Mouse (Mus musculus): Measurements from ENCODE around the gene Clstn1. TPM values are rescaled to one million over a fixed set of nuclear protein-coding genes. Genes with fewer than 3 reads are reported as not detected.
"Not testable (repeated sequence)": the region's sequence is repeated elsewhere in the genome, so short reads cannot be mapped to it uniquely, and the experiment has no call there.

The Clstn1 gene
- polyA plus RNA-seq, 1 experiment from 2014 or later = 147 TPM

- Histone ChIP-seq H3K4me2 (replicated peaks) (no peak overlapping the region), H3K9ac (no peak overlapping the region), H3K27ac (no peak overlapping the region), H3K4me3 (replicated peaks; ENCODE audit: low read length) (no peak overlapping the region), H3K27me3 (ENCODE audit: control insufficient read depth, insufficient read depth, low read length) (no peaks in the 10 kb centered on the region), H3K4me1 (replicated peaks; ENCODE audit: control insufficient read depth, insufficient read depth, low read length) (peaks cover 30% of the 10 kb centered on the region), H3K9me3 (ENCODE audit: control insufficient read depth, low read length) (no peaks in the 10 kb centered on the region), H3K36me3 (replicated peaks; ENCODE audit: control insufficient read depth, insufficient read depth) (no peaks in the 10 kb centered on the region)
- ATAC-seq (ENCODE audit: low FRiP score) (no peak), DNase-seq (ENCODE audit: low spot score) (no peak)
- WGBS = 68% methylated on average over 1 of the region's 1 CpGs
Measured at GRCm38 (mm10) chr4:149603860-149604259, 17.6 kb downstream of the Clstn1 start.

- Histone ChIP-seq H3K9me3 (ENCODE audit: control insufficient read depth, low read length) (no peaks in the 10 kb centered on the region), H3K36me3 (replicated peaks; ENCODE audit: control insufficient read depth, insufficient read depth) (no peaks in the 10 kb centered on the region), H3K4me3 (replicated peaks; ENCODE audit: low read length) (no peak overlapping the region), H3K4me2 (replicated peaks) (no peak overlapping the region), H3K4me1 (replicated peaks; ENCODE audit: control insufficient read depth, insufficient read depth, low read length) (peaks cover 37% of the 10 kb centered on the region), H3K27me3 (ENCODE audit: control insufficient read depth, insufficient read depth, low read length) (no peaks in the 10 kb centered on the region), H3K9ac (no peak overlapping the region), H3K27ac (no peak overlapping the region)
- ATAC-seq (ENCODE audit: low FRiP score) = no peak
- WGBS = 80% methylated on average over 3 of the region's 3 CpGs
- no peak for DNase-seq (ENCODE audit: low spot score)
Measured at GRCm38 (mm10) chr4:149604518-149604917, 18.2 kb downstream of the Clstn1 start.

DNA sequence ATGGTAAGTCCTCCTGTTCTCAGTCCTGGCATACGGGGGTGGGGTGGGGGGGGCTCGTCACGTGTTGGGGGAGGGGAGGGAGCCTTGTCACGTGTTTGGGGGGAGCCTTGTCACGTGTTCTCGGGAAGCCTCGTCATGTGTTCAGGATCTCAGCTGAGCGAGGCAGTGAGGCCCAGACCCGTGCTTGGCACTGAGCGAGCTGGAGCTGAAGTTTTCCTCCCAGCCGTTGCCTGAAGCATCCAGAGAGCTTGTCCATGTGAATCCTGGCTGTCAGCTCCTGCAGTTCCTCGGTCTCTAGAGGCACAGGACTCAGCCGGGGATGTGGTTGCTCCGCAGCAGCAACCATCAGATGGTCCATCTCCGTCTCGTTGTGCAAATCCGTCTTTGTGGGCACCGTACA is 19.8 kb downstream of the Clstn1 start:
- Histone ChIP-seq H3K4me2 (replicated peaks) (0 out of 2 replicates have a peak overlapping the region, but pooled peaks have one; percentile 9), H3K9ac (0 out of 2 replicates have a peak overlapping the region, but pooled peaks have one; percentile 14), H3K4me1 (replicated peaks; ENCODE audit: control insufficient read depth, insufficient read depth, low read length) (peaks cover 39% of the 10 kb centered on the region), H3K27me3 (ENCODE audit: control insufficient read depth, insufficient read depth, low read length) (no peaks in the 10 kb centered on the region), H3K4me3 (replicated peaks; ENCODE audit: low read length) (no peak overlapping the region), H3K27ac (peak overlapping the region; percentile 49; the same call in 1 of the 2 replicates), H3K9me3 (ENCODE audit: control insufficient read depth, low read length) (no peaks in the 10 kb centered on the region), H3K36me3 (replicated peaks; ENCODE audit: control insufficient read depth, insufficient read depth) (no peaks in the 10 kb centered on the region)
- DNase-seq (ENCODE audit: low spot score) = peak; percentile 50
- 48% methylated on average over 18 of the region's 18 CpGs for WGBS
- ATAC-seq (ENCODE audit: low FRiP score) = 0 out of 2 replicates have a peak, but pooled peaks have one; percentile 55

DNA sequence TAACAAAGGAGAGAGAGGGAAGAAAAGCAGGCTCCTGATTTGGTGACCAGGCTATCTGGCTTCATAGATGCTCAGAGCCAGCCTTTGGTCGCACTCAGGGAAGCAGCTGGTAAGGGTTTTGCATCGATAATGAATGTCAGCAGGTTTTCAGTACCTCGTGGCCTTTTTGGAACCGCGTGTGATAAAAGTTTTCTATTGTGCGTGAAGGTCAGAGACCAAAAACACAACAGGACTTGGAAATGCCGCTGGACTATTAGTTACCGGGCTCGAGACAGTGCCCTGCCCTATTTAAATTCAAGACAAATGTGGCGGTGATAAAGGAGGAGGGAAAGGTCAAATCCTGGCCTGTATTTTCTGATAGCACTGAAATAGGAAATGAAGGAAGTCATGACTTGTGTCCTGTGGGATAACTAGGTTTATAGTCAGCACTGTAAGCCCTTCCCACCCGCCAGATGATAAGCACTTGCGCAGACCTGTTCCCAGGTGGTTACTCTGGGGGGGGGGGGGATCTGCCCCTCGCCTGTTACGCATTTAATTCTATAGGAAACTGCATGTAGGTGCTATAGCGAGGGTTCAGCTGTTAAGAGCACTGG is 20.6 kb downstream of the Clstn1 start:
- no peaks in the 10 kb centered on the region for H3K27me3 ChIP-seq (ENCODE audit: control insufficient read depth, insufficient read depth, low read length)
- no peak overlapping the region for H3K4me2 ChIP-seq (replicated peaks)
- ATAC-seq (ENCODE audit: low FRiP score) = no peak
- H3K4me1 ChIP-seq (replicated peaks; ENCODE audit: control insufficient read depth, insufficient read depth, low read length) = peaks cover 39% of the 10 kb centered on the region
- 30% methylated on average over 15 of the region's 15 CpGs for WGBS
- H3K4me3 ChIP-seq (replicated peaks; ENCODE audit: low read length) = no peak overlapping the region
- H3K36me3 ChIP-seq (replicated peaks; ENCODE audit: control insufficient read depth, insufficient read depth) = no peaks in the 10 kb centered on the region
- no peak for DNase-seq (ENCODE audit: low spot score)
- no peaks in the 10 kb centered on the region for H3K9me3 ChIP-seq (ENCODE audit: control insufficient read depth, low read length)
- no peak overlapping the region for H3K27ac ChIP-seq
- H3K9ac ChIP-seq = peak overlapping the region; percentile 14; the same call in 1 of the 2 replicates

GRCm38 (mm10) chr4:149607591-149608308 is 21.5 kb downstream of the Clstn1 start:
- no peak overlapping the region for H3K27ac ChIP-seq
- 0 out of 2 replicates have a peak overlapping the region, but pooled peaks have one; percentile 2 for H3K9ac ChIP-seq
- 62% methylated on average over 20 of the region's 20 CpGs for WGBS
- no peaks in the 10 kb centered on the region for H3K27me3 ChIP-seq (ENCODE audit: control insufficient read depth, insufficient read depth, low read length)
- no peaks in the 10 kb centered on the region for H3K36me3 ChIP-seq (replicated peaks; ENCODE audit: control insufficient read depth, insufficient read depth)
- no peak overlapping the region for H3K4me2 ChIP-seq (replicated peaks)
- 0 out of 2 replicates have a peak, but pooled peaks have one; percentile 11 for ATAC-seq (ENCODE audit: low FRiP score)
- DNase-seq (ENCODE audit: low spot score) = no peak
- H3K4me3 ChIP-seq (replicated peaks; ENCODE audit: low read length) = no peak overlapping the region
- no peaks in the 10 kb centered on the region for H3K9me3 ChIP-seq (ENCODE audit: control insufficient read depth, low read length)
- H3K4me1 ChIP-seq (replicated peaks; ENCODE audit: control insufficient read depth, insufficient read depth, low read length) = peaks cover 36% of the 10 kb centered on the region

DNA sequence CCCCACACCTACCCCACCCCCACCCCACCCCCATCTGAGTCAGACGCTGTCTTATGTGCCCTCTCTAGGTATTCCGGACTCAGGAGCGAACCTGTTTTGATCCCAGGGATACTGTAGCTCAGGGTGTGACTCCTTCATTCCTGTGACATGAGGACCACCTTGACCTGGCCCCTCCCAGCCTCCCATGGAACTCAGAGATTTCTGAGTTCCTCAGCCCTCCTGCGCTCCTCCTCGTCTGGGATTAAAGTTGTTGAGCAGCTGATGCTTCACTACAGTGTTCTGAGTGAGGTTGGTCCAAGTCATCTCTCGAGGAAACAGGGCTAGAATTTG is 22.0 kb downstream of the Clstn1 start:
- no peak overlapping the region for H3K4me3 ChIP-seq (replicated peaks; ENCODE audit: low read length)
- H3K36me3 ChIP-seq (replicated peaks; ENCODE audit: control insufficient read depth, insufficient read depth) = no peaks in the 10 kb centered on the region
- ATAC-seq (ENCODE audit: low FRiP score) = no peak
- H3K9me3 ChIP-seq (ENCODE audit: control insufficient read depth, low read length) = peaks cover under 1% of the 10 kb centered on the region; the same call in 1 of the 2 replicates
- peaks cover 36% of the 10 kb centered on the region for H3K4me1 ChIP-seq (replicated peaks; ENCODE audit: control insufficient read depth, insufficient read depth, low read length)
- no peak for DNase-seq (ENCODE audit: low spot score)
- no peak overlapping the region for H3K9ac ChIP-seq
- H3K4me2 ChIP-seq (replicated peaks) = no peak overlapping the region
- 89% methylated on average over 6 of the region's 6 CpGs for WGBS
- no peak overlapping the region for H3K27ac ChIP-seq
- no peaks in the 10 kb centered on the region for H3K27me3 ChIP-seq (ENCODE audit: control insufficient read depth, insufficient read depth, low read length)

- Histone ChIP-seq H3K4me3 (replicated peaks; ENCODE audit: low read length) (no peak overlapping the region), H3K4me2 (replicated peaks) (no peak overlapping the region), H3K36me3 (replicated peaks; ENCODE audit: control insufficient read depth, insufficient read depth) (0 out of 2 replicates have a peak, but pooled peaks cover 1% of the 10 kb centered on the region), H3K27ac (peak overlapping the region; percentile 43; the same call in 1 of the 2 replicates), H3K9me3 (ENCODE audit: control insufficient read depth, low read length) (peaks cover 4% of the 10 kb centered on the region), H3K4me1 (replicated peaks; ENCODE audit: control insufficient read depth, insufficient read depth, low read length) (peaks cover 36% of the 10 kb centered on the region), H3K9ac (no peak overlapping the region), H3K27me3 (ENCODE audit: control insufficient read depth, insufficient read depth, low read length) (no peaks in the 10 kb centered on the region)
- DNase-seq (ENCODE audit: low spot score) (no peak), ATAC-seq (ENCODE audit: low FRiP score) (no peak)
- 54% methylated on average over 8 of the region's 8 CpGs for WGBS
Measured at GRCm38 (mm10) chr4:149609256-149610025, 23.2 kb downstream of the Clstn1 start.

GRCm38 (mm10) chr4:149611376-149612044 is 25.2 kb downstream of the Clstn1 start:
- H3K9ac ChIP-seq = no peak overlapping the region
- H3K4me2 ChIP-seq (replicated peaks) = no peak overlapping the region
- H3K4me3 ChIP-seq (replicated peaks; ENCODE audit: low read length) = no peak overlapping the region
- H3K36me3 ChIP-seq (replicated peaks; ENCODE audit: control insufficient read depth, insufficient read depth) = peaks cover 22% of the 10 kb centered on the region
- H3K9me3 ChIP-seq (ENCODE audit: control insufficient read depth, low read length) = peaks cover 4% of the 10 kb centered on the region
- ATAC-seq (ENCODE audit: low FRiP score) = no peak
- peak; percentile 83 for DNase-seq (ENCODE audit: low spot score)
- no peaks in the 10 kb centered on the region for H3K27me3 ChIP-seq (ENCODE audit: control insufficient read depth, insufficient read depth, low read length)
- no peak overlapping the region for H3K27ac ChIP-seq
- H3K4me1 ChIP-seq (replicated peaks; ENCODE audit: control insufficient read depth, insufficient read depth, low read length) = peaks cover 22% of the 10 kb centered on the region
- WGBS = 49% methylated on average over 10 of the region's 10 CpGs

DNA sequence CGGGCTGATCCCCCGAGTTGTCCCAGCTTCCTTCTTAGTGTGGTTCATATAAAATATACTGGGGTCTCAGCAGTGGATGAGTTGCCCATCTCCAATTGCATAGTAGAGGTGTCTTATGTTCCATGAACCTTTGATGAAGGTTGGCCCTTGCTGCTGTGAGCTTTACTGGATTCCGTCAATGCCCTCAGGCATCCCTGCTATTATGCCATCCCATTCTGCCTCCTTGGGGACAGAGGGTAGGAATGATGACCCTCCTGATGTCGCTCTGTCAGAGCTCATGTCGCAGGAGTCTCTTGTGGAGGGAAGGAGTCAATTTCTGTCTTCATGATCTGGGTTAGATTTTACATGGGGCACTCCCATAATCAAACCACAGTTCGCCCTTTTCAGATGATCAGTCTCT is 27.2 kb downstream of the Clstn1 start:
- not testable (repeated sequence) for H3K27ac ChIP-seq; H3K9ac ChIP-seq; H3K9me3 ChIP-seq (ENCODE audit: control insufficient read depth, low read length); H3K4me3 ChIP-seq (replicated peaks; ENCODE audit: low read length); H3K4me1 ChIP-seq (replicated peaks; ENCODE audit: control insufficient read depth, insufficient read depth, low read length); H3K27me3 ChIP-seq (ENCODE audit: control insufficient read depth, insufficient read depth, low read length); H3K4me2 ChIP-seq (replicated peaks); ATAC-seq (ENCODE audit: low FRiP score); DNase-seq (ENCODE audit: low spot score)
- peaks cover 33% of the 10 kb centered on the region for H3K36me3 ChIP-seq (replicated peaks; ENCODE audit: control insufficient read depth, insufficient read depth)
- WGBS = 74% methylated on average over 6 of the region's 6 CpGs
